Mouse (Mus musculus) kidney, adult 2 months (tissue): ENCODE data around the gene Tbl3.

Experiments
- CTCF ChIP-seq: fragments of 200-500 bp; conservative IDR thresholded peaks from 2 replicates; pipeline ENCODE4 v1.5.1; 2011; ENCODE audit warnings: low read depth, mild to moderate bottlenecking, control low read depth, low read length, moderate library complexity, mixed read lengths; ENCODE audit not compliant: insufficient read depth, insufficient read length
- POLR2A ChIP-seq: fragments of 200-500 bp; IDR thresholded peaks from one replicate; pipeline ENCODE4 v1.6.1; 2011; ENCODE audit warnings: low read depth, low read length, control low read depth

DNA sequence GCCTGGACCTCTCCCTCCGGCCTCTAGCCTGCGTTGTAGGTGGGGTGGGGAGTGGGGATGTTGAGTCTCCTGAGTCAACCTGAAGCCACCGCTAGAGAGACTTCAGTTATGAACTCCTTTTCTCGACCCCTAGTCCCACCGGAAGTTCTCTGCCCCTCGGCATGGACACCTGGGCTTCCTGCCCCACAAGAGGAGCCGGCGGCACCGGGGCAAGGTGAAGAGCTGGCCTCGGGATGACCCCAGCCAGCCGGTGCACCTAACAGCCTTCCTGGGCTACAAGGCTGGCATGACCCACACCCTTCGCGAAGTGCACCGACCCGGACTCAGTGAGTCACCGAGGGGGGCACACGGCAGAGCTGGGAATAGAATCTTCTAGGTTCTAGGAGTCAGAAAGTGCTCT, 20.7 kb upstream of the Tbl3 start:
- TF ChIP-seq POLR2A (no peak), CTCF (no peak)
